Mouse (Mus musculus): Measurements from ENCODE around the gene Fance. TPM values are rescaled to one million over a fixed set of nuclear protein-coding genes. Genes with fewer than 3 reads are reported as not detected.
A peak's percentile ranks its signal among the peaks of the same experiment; 100 is the strongest.

Gene Fance
- total RNA-seq, 2 experiments from 2014 or later = 32.2 to 33.3 TPM

DNA sequence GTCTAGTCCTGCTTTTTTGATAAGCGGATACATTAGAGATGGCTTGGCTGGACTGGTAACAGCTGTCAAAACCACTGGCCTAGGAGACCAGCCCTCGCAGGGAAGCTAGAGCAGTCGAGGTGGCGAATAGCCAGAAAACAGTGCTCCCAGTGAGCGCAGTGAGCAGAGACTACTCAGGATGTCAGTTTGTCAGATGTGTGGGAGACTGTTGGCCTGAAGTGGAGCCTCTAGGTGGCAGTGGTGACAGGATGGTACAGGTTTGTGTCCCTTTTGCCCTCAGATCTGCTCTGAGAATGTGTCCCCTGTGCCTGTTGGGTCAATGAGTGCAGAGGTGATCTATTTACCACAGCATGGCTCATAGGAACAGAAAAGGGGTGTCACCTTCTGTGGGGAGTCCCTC is 25.3 kb upstream of the Fance start:
- intact Hi-C loops (cut with DNase I) = no loop called here
- DNase-seq (ENCODE audit: extremely low spot score in 1 of 2, low spot score in 2 of 2) = peak in 1 of 2 experiments; percentile 61

DNA sequence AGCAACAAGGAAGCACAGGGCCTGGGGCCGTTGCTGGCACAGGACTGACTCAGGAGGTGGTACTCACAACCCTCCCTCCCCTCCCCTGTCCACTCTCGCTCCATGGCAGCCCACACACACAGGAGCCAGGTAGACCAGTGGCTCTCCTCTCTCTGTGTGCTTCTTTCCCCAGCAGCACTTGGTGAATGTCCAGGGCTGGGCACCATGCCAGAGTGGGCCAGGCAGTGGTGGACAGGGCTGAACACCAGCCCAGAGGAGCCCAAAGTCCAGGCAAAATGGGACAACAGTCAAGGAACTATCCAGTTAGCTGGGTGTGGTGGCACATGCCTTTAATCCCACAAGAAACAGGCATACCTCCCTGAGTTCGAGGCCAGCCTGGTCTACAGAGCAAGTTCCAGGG is 23.1 kb upstream of the Fance start:
- intact Hi-C loops (cut with DNase I) = loop anchor here (5.0 kb wide), 1 partner anchor 58 kb away; the partner anchor contains the start of gene Ppard
- DNase-seq (ENCODE audit: extremely low spot score in 1 of 2, low spot score in 2 of 2) = peak; percentile 35 to 76

DNA sequence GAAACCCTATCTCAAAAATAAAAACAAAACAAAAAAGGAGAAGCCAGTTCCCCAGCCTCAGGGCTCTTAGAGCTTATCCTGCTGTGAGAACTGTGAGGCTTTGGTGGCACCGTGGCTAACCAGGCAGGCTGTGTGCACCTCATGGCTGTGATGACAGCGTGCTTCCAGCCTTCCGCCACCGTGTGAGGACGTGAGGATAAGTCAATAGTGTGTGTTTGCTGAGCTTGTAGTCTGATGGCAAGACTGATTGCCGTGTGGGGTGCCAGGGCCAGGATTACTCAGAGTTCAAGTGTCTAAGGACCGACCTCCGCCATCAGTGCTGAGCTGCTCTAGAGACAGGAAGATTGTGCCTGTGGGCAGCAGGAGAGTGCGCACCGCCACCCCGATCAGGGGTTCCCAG is 22.6 kb upstream of the Fance start:
- DNase-seq (ENCODE audit: extremely low spot score in 1 of 2, low spot score in 2 of 2) = no peak
- intact Hi-C loops (cut with DNase I) = loop anchor here (5.0 kb wide), 1 partner anchor 58 kb away; the partner anchor contains the start of gene Ppard

DNA sequence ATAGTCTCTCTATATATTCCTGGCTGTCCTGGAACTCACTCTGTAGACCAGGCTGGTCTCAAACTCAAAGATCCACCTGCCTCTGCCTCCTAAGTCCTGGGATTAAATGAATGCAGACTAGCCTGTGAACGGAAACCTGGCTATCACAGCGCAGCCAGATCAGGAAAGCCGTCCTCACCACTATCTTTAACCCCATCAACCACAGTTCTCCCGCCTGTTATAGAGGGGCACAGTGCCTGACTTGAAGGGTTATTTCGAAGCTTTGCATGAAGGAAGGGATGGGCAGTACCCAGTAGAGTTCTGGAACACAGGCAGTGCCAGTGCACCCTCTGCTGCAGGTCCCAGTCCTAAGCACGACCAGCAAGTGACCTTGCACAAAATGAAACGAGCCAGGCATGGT is 22.0 kb upstream of the Fance start:
- DNase-seq (ENCODE audit: extremely low spot score in 1 of 2, low spot score in 2 of 2) = no peak
- intact Hi-C loops (cut with DNase I) = loop anchor here (5.0 kb wide), 1 partner anchor 59 kb away; the partner anchor contains the start of gene Ppard

GRCm38 (mm10) chr17:28293716-28294115 is 19.6 kb upstream of the Fance start:
- intact Hi-C loops (cut with DNase I) = loop anchor here (5.0 kb wide), 1 partner anchor 61 kb away; the partner anchor contains the start of gene Ppard
- no peak for DNase-seq (ENCODE audit: extremely low spot score in 1 of 2, low spot score in 2 of 2)

DNA sequence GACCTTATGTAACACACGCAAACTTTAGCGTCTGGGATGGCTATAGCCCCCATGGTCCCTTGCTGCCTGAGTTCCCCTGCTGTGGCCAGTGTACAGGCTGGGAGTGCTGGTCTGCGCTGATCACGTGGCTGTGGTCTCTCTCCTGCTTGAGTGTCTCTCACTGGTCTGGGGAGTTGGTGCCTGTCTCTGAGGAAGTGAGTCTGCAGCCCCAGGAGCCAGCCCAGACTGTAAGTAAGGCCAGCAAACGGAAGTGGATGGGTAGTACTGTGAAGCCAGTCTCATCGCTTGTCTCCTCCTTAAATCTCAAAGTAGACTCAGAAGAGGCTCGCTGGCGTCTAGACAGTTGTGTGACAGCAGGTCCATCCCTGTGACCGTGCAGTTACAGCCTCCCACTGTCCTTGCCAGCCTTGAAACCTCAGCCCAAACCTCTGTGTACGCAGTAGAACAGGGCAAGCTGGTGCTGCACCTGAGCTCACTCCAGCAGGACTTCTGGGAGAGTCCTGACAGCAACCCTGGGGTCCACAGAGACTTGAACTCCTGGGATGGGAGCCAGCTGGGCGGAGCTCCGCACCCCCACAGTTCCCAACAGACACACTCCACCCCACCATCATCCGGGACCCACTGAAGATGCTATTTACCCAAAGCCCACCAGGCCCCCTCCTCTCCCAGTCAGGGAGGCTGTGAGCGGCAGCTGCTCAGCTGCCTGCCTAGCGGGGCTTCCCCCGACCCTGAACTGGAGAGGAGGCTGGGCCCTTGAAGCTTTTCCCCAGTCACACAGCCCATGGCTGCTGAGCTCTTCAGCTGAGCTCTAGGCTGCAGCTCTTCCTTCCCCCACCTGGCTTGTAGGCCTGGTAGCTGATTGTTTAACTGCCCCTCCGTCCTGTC is 18.6 kb upstream of the Fance start:
- DNase-seq (ENCODE audit: extremely low spot score in 1 of 2, low spot score in 2 of 2) = peak in 1 of 2 experiments; percentile 58
- intact Hi-C loops (cut with DNase I) = loop anchor here (5.0 kb wide), 1 partner anchor 62 kb away; the partner anchor contains the start of gene Ppard

DNA sequence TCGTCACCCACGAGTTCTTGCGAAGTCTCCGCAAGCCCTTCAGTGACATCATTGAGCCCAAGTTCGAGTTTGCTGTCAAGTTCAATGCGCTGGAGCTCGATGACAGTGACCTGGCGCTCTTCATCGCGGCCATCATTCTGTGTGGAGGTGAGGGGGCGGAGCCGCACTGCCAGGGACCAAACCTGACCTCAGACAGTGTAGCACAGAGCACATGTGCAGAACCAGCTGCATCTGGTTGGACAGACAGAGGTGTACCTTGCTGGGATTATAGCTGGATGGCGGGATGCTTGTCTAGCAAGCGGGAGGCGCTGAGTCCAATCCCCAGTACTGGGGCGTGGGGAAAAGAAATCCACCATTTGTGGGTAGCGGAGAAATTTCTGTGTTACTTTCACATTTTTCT is 14.4 kb upstream of the Fance start:
- DNase-seq (ENCODE audit: extremely low spot score in 1 of 2, low spot score in 2 of 2) = no peak
- intact Hi-C loops (cut with DNase I) = no loop called here

- intact Hi-C loops (cut with DNase I) = no loop called here
- DNase-seq (ENCODE audit: extremely low spot score in 1 of 2, low spot score in 2 of 2) = no peak
Measured at GRCm38 (mm10) chr17:28299669-28300320, 13.5 kb upstream of the Fance start.

DNA sequence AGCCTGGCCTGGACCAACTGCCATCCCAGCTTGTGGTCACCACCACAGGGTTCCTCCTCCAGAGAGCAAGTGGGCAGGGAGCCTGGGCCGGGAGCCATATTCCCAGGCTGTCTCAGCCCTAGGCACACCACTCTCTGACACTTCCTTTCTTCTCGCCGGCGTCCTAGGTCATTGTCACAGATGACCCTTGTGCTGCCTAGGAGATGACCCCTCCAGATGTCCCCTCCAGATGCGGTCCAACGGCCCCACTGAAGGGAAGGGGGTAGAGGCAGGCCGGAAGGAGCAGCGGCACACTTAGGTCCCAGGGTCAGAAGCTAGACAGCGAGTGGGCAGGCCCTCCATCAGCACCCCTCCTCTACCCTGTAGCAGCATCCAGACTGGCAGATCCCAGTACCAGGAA is 13.0 kb upstream of the Fance start:
- intact Hi-C loops (cut with DNase I) = no loop called here

DNA sequence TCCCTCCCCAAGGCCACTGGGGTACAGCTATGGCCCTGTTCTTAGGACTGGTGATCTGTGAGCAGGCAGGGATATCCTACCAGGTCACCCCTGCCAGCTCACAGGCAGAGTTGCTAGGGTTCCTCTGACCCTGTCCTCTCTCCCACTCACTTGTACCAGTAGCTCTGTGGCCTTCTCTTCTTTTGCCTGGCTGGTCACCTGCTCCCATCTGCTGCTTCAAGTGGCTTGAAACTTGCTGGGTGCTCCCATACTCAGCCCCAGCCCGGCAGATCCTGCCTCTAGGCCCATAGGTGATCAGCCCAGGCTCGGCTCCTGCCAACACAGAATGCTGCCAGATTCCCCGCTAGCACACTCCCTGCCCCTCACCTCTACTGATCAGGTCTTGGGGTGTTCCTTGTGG is 12.5 kb upstream of the Fance start:
- intact Hi-C loops (cut with DNase I) = no loop called here
- no peak for DNase-seq (ENCODE audit: extremely low spot score in 1 of 2, low spot score in 2 of 2)

More for the DNA sequence above, 13.0 kb upstream of the Fance start:
- DNase-seq (ENCODE audit: extremely low spot score in 1 of 2, low spot score in 2 of 2) = peak in 1 of 2 experiments; percentile 56

- DNase-seq (ENCODE audit: extremely low spot score in 1 of 2, low spot score in 2 of 2) = no peak
- intact Hi-C loops (cut with DNase I) = no loop called here
Measured at GRCm38 (mm10) chr17:28305172-28305571, 8.1 kb upstream of the Fance start.

DNA sequence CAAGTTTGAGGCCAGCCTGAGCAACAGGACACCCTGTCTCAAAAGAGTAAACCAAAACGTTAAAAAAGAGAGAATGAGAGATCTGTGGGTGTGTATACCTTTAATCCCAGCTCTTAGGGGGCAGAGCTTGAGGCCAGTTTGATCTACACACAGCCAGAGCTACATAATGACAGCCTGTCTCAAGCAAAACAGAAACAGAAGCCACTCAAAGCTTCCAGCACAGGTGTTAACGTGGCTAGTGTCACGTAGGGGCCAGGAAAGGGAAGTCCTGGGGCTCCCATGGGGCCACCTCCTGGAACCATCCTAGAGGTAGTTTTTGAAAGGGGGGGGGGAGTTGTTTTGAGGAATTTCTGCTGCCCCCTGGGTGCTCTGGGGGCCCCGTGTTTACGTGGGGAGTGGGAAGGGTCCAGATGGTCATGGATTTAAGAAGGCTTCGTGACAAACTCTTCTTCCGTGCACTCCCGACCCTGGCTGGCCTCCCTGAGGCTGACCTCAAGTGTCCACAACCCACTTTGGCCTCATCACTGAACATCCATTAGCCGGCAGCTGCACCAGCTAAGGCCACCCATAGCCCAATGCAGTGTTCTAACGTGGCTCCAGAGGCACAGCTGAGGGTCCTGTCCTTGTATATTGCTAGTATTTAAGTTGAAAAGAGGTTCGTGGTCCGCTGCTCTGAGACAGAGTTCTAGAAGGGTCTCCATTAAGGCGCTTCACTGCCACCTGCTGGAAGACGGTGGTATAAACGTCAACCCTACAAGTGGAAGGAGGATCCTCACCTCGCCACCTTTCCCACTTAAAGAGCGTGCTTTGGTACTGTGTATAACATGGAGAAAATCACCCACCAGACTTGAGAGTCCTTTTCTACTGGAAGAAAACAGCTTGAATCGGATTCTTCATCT is 4.8 kb upstream of the Fance start:
- peak; percentile 84 to 89 for DNase-seq (ENCODE audit: extremely low spot score in 1 of 2, low spot score in 2 of 2)
- intact Hi-C loops (cut with DNase I) = loop anchor here (2.0 kb wide), 1 partner anchor 76 kb away; the partner anchor contains the start of gene Ppard

GRCm38 (mm10) chr17:28310831-28311230 is 2.5 kb upstream of the Fance start:
- intact Hi-C loops (cut with DNase I) = no loop called here
- no peak for DNase-seq (ENCODE audit: extremely low spot score in 1 of 2, low spot score in 2 of 2)

DNA sequence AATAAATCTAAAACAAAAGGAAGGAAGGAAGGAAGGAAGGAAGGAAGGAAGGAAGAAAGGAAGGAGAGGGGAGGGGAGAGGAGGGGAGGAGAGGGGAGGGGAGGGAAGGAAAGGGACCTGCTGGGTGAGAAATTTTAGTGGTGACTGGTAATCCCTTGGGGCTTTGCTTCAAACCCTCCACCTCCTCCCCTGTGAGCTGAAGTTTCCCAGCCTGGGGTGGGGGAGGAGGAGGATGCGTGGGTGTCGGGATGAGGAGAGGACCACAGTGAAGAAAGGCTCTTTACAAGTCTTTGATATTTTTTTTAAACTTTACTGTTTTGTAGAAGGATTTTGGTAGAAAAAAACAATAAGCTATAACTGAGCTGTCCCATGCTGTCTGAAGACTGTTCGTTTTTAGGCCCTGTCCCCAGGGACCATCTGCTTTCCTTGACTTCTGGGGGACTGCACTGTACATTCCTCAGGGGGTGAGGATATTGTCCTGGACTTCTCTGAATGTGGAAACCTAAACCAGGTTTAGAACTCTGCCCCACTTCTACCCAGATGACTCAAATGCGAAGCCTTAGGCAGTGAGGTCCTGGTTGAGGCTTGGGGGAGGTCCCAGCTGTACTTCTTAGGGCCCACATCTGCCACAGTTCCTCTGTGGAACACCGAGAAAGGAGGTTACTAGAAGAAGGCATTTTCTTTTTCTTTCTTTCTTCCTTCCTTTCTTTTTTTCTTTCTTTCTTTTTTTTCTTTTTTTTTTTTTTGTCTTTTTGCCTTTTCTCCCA is 1.8 kb upstream of the Fance start:
- intact Hi-C loops (cut with DNase I) = no loop called here
- DNase-seq (ENCODE audit: extremely low spot score in 1 of 2, low spot score in 2 of 2) = no peak

DNA sequence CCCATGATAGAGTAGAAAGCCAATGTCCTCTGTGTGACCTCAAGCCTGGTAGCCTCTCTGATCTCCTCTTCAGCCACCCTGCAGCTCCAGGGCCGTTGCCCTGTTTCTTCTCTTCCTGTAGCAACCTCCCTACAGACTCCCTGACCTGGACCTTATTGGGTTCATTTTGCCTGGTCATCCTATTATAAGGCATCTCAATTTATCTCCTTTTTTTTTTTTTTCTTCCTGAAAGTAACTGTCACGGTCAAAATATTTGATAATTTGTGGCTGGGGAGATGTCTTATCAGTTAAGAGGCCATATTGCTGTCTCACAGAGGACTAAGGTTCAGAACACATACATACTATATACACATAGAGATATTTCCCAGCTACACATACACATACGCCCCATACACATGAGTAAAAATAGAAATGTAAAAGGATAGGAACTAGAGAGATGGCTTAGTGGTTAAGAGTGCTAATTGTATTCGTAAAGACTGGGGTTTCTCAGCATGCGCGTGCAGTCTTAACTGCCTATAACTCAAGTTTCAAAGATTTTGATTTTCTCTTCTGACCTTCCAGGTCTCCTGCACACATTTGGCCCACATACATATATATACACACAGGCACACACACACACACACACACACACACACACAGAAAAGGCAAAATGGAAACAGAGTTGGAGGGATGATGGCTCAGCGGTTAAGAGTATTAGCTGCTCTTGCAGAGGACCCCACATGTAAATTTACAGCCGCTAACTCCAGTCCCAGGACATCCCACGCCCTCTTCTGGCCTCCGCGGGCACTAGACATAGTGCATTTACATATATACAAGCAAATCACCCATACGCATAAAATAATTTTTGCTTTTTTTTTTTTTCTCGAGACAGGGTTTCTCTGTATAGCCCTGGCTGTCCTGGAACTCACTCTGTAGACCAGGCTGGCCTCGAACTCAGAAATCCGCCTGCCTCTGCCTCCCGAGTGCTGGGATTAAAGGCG is 797 bp upstream of the Fance start:
- intact Hi-C loops (cut with DNase I) = no loop called here
- no peak for DNase-seq (ENCODE audit: extremely low spot score in 1 of 2, low spot score in 2 of 2)

DNA sequence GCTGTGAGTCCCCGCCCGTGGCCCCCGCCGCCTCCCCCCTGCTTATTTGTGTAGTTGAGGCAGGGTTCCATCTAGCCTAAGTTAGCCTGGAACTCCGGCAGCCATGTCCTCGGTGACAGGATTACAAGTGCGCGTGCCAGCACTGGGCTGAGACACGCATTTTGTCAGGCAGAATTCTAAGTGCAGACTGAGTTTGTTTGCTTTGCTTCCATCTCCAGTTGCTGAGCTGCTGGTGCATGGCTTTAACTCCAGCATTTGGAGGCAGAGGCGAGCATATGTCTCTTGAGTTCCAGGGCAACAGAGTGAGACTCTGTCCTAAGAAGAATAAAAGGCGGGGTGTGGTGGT is 534 bp downstream of the Fance start:
- intact Hi-C loops (cut with DNase I) = no loop called here
- no peak for DNase-seq (ENCODE audit: extremely low spot score in 1 of 2, low spot score in 2 of 2)

GRCm38 (mm10) chr17:28315611-28316160 is 2.4 kb downstream of the Fance start:
- DNase-seq (ENCODE audit: extremely low spot score in 1 of 2, low spot score in 2 of 2) = peak in 1 of 2 experiments; percentile 58
- intact Hi-C loops (cut with DNase I) = no loop called here
